Mouse (Mus musculus): ENCODE data around the gene Cacna1c.
A peak's percentile ranks its signal among the peaks of the same experiment; 100 is the strongest.

Cacna1c gene

GRCm38 (mm10) chr6:118922328-118923211, 273.6 kb downstream of the Cacna1c start:
- peak; percentile 88 for DNase-seq (ENCODE audit: low spot score)

GRCm38 (mm10) chr6:118908176-118908575, 288.0 kb downstream of the Cacna1c start:
- DNase-seq (ENCODE audit: low spot score), result no peak

GRCm38 (mm10) chr6:118907704-118908103, 288.5 kb downstream of the Cacna1c start:
- peak; percentile 80 for DNase-seq (ENCODE audit: low spot score)

- DNase-seq (ENCODE audit: low spot score), result no peak
These were observed 289.3 kb downstream of the Cacna1c start for GRCm38 (mm10) chr6:118906878-118907277.

DNA sequence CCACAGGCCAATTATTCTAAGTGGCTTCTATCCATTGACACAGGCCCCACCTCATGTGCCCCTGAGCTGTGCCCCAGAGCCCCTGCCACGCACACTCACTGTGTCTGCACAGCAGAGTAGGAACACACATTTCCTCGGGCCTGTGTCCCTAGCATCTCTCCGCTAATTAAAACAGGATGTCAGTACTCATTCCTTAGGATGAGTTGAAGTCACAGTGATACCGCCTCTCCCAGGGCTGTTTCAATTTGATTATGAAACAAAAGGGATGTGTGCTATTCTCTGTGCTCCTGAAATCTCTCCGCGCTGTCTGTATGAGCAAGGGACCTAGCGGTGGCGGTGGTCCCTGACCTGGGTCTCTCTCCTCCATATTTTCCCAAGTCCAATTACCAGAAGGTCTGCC, 296.5 kb downstream of the Cacna1c start:
- peak; percentile 26 for DNase-seq (ENCODE audit: low spot score)

DNA sequence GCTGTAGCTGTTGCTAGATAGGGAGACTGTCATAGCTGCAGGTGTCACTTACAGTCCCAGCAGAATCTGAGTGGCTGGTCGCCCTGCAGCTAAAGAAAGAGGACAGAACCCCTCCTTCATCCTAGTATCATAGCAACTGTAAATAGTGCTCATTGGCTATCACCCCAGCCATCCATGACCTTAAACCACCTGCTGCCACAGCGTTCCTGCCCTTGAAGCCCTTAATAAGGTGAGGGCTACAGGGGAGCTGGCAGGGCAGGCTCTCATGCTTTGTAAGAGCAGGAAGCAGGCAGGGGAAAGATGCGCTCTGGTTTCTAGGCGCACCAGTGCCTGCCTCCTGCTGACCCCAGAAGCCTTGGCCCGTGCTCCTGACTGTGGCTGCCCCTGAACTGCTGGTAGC, 299.1 kb downstream of the Cacna1c start:
- DNase-seq (ENCODE audit: low spot score), result no peak

DNA sequence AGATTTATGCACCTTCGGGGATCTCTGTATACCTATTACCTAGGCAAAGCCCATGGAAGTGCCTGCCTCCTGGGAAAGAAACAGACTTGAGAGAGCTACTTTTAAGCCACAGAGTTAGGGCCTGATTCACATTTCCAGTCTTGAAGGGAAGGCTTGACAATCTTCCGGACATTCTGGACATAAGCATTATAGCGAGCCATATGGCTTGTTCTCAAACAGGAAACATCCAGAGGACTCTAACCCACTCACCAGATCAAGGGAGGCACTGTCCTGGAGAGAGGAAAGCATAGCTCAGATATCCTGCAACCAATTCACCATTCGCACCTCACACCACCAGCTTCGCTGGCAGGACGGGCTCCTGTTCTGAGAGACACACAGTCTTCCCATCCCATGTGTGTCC, 302.2 kb downstream of the Cacna1c start:
- no peak for DNase-seq (ENCODE audit: low spot score)

DNA sequence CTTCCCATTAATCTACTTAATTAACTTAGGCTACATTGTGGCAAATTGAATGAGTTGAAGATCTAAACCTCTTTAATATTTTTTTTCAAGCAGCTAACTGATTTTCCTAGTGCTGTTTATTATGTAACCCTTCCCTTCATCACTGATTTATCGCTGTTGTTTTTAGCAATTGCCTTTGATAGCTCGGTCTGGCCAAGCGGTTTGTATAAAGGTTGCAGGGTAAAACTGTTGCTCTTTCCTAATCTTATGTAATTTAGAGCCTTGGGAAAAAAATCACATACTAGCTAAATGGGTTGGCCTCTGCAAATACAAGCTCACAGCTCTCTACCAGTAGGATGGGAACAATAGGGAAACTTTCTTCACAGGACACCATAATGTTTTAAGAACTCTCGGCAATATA, 306.8 kb downstream of the Cacna1c start:
- no peak for DNase-seq (ENCODE audit: low spot score)

GRCm38 (mm10) chr6:118887032-118887431, 309.2 kb downstream of the Cacna1c start:
- no peak for DNase-seq (ENCODE audit: low spot score)

GRCm38 (mm10) chr6:118884961-118885360, 311.3 kb downstream of the Cacna1c start:
- no peak for DNase-seq (ENCODE audit: low spot score)

- no peak for DNase-seq (ENCODE audit: low spot score)
These were observed 312.1 kb downstream of the Cacna1c start for GRCm38 (mm10) chr6:118884073-118884551.

DNA sequence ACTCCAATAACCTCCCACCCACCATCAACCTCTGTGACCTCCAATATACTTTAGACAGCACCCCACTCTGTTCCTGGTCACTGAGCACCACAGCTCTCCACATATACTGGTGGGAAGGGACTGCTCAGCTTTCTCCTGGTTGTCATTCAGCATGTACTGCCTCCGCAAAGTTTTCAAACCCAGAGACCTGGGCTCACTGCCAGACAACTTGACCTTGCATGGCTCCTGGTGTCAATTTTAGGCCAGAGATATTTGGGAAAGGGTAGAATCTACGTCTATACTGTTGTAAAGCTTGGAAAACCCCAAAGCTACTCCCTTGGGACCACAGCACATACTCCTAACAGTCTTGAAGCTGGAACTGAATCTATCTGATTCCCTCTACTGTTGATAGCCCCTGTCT, 320.0 kb downstream of the Cacna1c start:
- DNase-seq (ENCODE audit: low spot score), result no peak

DNA sequence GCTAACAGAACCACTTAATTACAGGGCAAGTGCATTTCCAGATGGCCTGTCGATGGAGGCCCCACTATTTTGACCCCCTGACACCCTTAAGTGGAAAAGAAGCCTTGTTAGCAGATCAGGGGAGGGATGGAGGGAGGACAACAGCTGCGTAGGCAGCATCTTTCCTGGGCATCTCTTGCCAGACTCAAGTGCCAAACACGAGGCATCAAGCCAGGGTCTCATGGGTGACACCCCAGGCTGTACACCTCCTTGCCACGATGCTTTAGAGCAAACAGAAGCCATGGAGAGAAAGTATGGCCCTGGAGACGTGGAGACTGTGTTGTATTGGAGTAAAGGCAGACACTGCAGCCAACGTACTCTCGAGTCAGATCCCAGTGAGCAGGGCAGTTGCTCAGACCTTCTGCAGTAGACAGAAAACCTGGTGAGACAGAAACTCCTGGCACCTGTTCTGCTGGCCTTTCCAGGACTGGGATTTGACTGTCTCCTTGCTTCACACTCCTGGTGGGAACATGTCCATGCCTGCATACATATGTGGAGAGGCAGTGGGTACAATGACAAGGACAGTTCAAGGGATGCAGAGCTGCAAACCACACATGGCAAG, 325.9 kb downstream of the Cacna1c start:
- DNase-seq (ENCODE audit: low spot score), result peak; percentile 20

DNA sequence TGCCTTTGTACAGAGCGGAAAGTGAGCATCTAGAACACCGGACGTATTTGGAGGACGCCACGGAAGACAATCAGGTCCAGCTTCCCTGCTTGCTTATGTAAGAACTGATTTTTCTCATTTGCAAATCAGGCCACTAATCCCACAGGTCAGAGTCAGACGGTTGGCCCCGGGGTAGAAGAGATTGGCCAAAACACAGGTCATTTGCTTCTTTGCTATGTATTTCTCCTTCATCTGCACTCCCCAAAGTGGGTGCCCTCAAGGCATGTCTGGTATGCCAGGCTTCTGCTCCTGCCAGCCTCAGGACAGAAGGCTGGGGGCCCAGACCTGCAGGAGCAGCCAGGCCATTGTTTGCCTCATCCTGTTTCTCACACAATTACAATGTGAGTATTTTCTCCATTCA, 328.8 kb downstream of the Cacna1c start:
- no peak for DNase-seq (ENCODE audit: low spot score)

DNA sequence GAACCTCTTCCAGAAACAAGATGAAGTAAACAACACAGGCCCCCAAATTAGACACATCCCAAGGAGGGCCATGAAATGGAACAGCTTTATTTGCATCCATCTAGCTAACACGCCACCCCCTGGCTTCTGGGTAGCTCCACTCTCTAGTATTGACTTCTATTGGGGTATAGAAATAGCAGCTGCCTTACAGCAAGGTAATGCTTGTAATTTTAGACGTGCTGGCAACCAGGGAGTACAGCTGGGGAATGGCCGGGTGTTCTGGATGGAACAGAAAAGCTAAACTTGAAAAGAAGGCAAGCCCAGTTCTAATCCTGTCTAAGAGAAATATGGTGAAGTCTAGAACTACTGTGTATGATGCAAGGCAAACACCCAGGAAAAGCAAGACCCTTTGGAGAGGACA, 329.3 kb downstream of the Cacna1c start:
- no peak for DNase-seq (ENCODE audit: low spot score)

DNA sequence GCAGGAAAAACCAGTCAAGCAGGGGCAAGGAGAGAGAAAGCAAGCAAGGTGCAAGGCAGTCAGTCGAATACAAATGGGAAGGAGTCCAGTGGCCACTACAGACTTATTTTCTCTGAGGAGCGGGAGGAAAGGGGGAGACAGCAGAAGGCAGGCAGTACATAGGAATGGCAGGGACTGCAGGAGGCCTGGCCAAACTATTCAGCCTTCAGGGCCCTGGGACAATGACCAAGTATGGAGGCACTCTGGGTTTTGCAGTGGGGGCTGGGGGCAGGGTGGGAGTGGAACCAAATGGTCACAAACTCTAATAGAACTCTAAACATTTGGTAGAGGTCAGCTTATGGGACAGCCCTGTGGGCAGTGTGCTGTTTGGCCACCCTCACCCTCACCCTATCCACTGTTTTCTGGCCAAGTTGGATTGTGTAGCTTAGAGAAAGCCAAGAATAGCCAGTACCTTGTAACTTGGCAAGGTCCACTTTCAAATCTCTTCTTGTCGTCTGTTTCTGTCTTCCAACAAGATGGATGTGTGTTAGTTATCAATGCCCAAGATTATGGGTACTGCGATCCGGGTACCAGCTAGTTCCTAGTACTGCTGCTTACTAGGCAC, 330.3 kb downstream of the Cacna1c start:
- DNase-seq (ENCODE audit: low spot score), result no peak

DNA sequence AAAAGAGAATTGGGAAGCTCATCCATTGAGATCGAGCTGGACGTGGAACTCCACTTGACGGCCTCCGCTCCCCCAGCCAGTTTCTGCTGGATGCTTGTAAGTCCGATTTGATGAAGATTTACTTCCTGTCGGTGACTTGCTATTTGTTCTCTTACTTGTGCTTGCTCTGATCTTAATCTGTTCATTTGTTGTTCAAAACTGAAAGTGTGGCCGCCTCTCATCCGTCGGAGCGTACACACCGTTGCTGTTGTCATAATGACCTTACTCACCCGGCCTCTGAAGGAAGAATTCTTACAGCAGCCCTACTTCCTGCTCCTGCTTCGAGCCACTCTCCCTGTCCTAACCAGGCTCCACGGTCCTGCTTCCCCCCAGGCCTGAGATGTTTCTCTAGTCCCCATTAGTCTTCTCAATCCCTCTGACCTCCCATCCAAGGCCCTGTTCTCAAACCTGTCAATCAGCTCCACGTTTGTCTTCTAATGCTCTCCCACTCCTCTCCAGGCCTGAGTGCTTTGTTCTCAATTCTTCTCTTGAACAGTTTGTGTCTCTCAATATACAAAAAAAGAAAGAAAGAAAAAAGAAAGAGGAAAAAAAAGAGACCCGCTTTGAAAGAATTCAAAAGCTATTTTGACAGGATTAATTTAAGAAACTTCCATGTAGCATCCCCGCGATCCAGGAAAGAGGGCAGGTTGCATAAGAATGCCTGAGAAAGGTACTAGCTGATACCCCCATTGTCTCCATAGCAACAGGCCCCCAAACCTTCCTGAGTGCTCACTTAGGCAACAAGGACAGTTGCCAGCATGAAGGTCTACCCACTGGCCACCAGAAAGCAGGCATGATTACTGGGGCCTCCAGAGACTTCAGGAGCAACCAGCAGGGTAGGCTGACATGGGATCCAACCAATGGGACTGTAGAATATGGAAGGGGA, 331.3 kb downstream of the Cacna1c start:
- no peak for DNase-seq (ENCODE audit: low spot score)

- DNase-seq (ENCODE audit: low spot score), result no peak
These were observed 333.5 kb downstream of the Cacna1c start for GRCm38 (mm10) chr6:118862727-118863126.

GRCm38 (mm10) chr6:118862091-118862490, 334.1 kb downstream of the Cacna1c start:
- no peak for DNase-seq (ENCODE audit: low spot score)

DNA sequence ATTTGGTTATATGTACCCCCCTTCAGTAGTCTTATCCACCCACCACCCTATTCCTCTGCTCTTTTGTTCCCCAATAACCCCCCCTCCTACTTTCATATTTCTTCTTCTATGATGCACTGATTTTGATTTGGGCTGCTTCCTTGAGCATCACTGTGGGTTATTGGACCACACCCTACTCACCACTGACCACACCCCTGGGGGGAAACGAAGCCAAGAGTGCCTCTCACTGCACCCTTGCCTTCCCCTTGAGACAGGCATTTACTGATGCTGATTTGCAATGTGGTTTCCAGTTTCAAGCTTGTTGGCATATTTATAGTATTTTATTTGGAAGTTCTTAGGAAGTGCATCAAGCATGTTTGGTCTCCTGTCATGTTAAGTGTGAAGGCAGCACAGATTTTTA, 337.8 kb downstream of the Cacna1c start:
- no peak for DNase-seq (ENCODE audit: low spot score)

GRCm38 (mm10) chr6:118852131-118852530, 344.1 kb downstream of the Cacna1c start:
- DNase-seq (ENCODE audit: low spot score), result no peak

- DNase-seq (ENCODE audit: low spot score), result peak; percentile 18
These were observed 345.1 kb downstream of the Cacna1c start for GRCm38 (mm10) chr6:118851086-118851485.
